Mouse (Mus musculus): ENCODE data around the gene Chpt1. TPM values are rescaled to one million over a fixed set of nuclear protein-coding genes. Genes with fewer than 3 reads are reported as not detected.
A peak's percentile ranks its signal among the peaks of the same experiment; 100 is the strongest.
"Not testable (repeated sequence)": the region's sequence is repeated elsewhere in the genome, so short reads cannot be mapped to it uniquely, and the experiment has no call there.

Chpt1 gene
- polyA plus RNA-seq (2015; fragmentation: Nextera tagmentation; extraction: Ambion mirVana), result 10.0 and 12.4 TPM in 2 replicates

GRCm38 (mm10) chr10:88503421-88504314, at the start of gene Chpt1:
Gene Chpt1, minus strand, starts transcription at chr10:88504073.
- DNase-seq (ENCODE audit: low spot score), result peak; percentile 82

- DNase-seq (ENCODE audit: low spot score), result no peak
These were observed 48.9 kb upstream of the Chpt1 start for GRCm38 (mm10) chr10:88552738-88553137.

GRCm38 (mm10) chr10:88550225-88550624, 46.4 kb upstream of the Chpt1 start:
- DNase-seq (ENCODE audit: low spot score), result no peak

- DNase-seq (ENCODE audit: low spot score), result no peak
These were observed 43.8 kb upstream of the Chpt1 start for GRCm38 (mm10) chr10:88547635-88548034.

- no peak for DNase-seq (ENCODE audit: low spot score)
These were observed 26.8 kb upstream of the Chpt1 start for GRCm38 (mm10) chr10:88530631-88531030.

GRCm38 (mm10) chr10:88524016-88524415, 20.1 kb upstream of the Chpt1 start:
- no peak for DNase-seq (ENCODE audit: low spot score)

GRCm38 (mm10) chr10:88523212-88523611, 19.3 kb upstream of the Chpt1 start:
- no peak for DNase-seq (ENCODE audit: low spot score)

- no peak for DNase-seq (ENCODE audit: low spot score)
These were observed 18.9 kb upstream of the Chpt1 start for GRCm38 (mm10) chr10:88522795-88523194.

- DNase-seq (ENCODE audit: low spot score), result not testable (repeated sequence)
These were observed 11.2 kb upstream of the Chpt1 start for GRCm38 (mm10) chr10:88515049-88515448.

- no peak for DNase-seq (ENCODE audit: low spot score)
These were observed 10.6 kb upstream of the Chpt1 start for GRCm38 (mm10) chr10:88514495-88514894.

- no peak for DNase-seq (ENCODE audit: low spot score)
These were observed 9.8 kb upstream of the Chpt1 start for GRCm38 (mm10) chr10:88513574-88514135.

- no peak for DNase-seq (ENCODE audit: low spot score)
These were observed 7.5 kb upstream of the Chpt1 start for GRCm38 (mm10) chr10:88511355-88511754.

GRCm38 (mm10) chr10:88510503-88511271, 6.8 kb upstream of the Chpt1 start:
- no peak for DNase-seq (ENCODE audit: low spot score)

- no peak for DNase-seq (ENCODE audit: low spot score)
These were observed 3.8 kb upstream of the Chpt1 start for GRCm38 (mm10) chr10:88507691-88508143.

GRCm38 (mm10) chr10:88505256-88505655, 1.4 kb upstream of the Chpt1 start:
- no peak for DNase-seq (ENCODE audit: low spot score)

GRCm38 (mm10) chr10:88504481-88504880, 608 bp upstream of the Chpt1 start:
- no peak for DNase-seq (ENCODE audit: low spot score)

- DNase-seq (ENCODE audit: low spot score), result no peak
These were observed 954 bp downstream of the Chpt1 start for GRCm38 (mm10) chr10:88502919-88503318.

- no peak for DNase-seq (ENCODE audit: low spot score)
These were observed 1.7 kb downstream of the Chpt1 start for GRCm38 (mm10) chr10:88501886-88502765.

- no peak for DNase-seq (ENCODE audit: low spot score)
These were observed 2.5 kb downstream of the Chpt1 start for GRCm38 (mm10) chr10:88501370-88501769.

GRCm38 (mm10) chr10:88499993-88500392, 3.9 kb downstream of the Chpt1 start:
- no peak for DNase-seq (ENCODE audit: low spot score)
